24 mouse cellular contexts compared by ENCODE assay signal in genomic region chr1:79452339-79452738, GRCm38 (mm10). TPM values are rescaled to one million over a fixed set of nuclear protein-coding genes. Genes with fewer than 3 reads are reported as not detected.
DNase-seq lines count a peak whose midpoint lies in the region; ATAC-seq and TF ChIP-seq lines count a peak whose summit lies in the region.
"Had no signal": no experiment of that assay in that cellular context is flagged by ENCODE, and none has a peak within 500 bp of the region (broad histone marks: within the 10 kb centered on the region; RNA-seq: fewer than 3 reads in every experiment).

No protein-coding gene starts in this region.

- no peak overlapping the region for H3K9ac ChIP-seq in hindbrain, embryonic 11.5 days (ENCODE audit: low read depth, low read length)
- no peak overlapping the region for H3K9ac ChIP-seq in hindbrain, embryonic 15.5 days
- H3K9ac ChIP-seq in midbrain, embryonic 16.5 days (ENCODE audit: low read depth, low read length) = no peak overlapping the region

- H3K4me1 ChIP-seq in hindbrain, embryonic 11.5 days (replicated peaks; ENCODE audit: control insufficient read depth, insufficient read depth, low read length) = no peaks in the 10 kb centered on the region
- peaks cover 30% of the 10 kb centered on the region for H3K4me1 ChIP-seq in hindbrain, embryonic 10.5 days (replicated peaks)
- H3K4me1 ChIP-seq in hindbrain, embryonic 15.5 days (replicated peaks) = peaks cover 21% of the 10 kb centered on the region
- peaks cover 15% of the 10 kb centered on the region for H3K4me1 ChIP-seq in midbrain, embryonic 16.5 days (ENCODE audit: control insufficient read depth, insufficient read depth, low read length)
- H3K4me1 ChIP-seq: heart, embryonic 10.5 days had no signal

- no peaks in the 10 kb centered on the region for H3K9me3 ChIP-seq in hindbrain, embryonic 11.5 days (ENCODE audit: control insufficient read depth, low read length)
- H3K9me3 ChIP-seq in hindbrain, embryonic 10.5 days = no peaks in the 10 kb centered on the region
- no peaks in the 10 kb centered on the region for H3K9me3 ChIP-seq in hindbrain, embryonic 15.5 days
- H3K9me3 ChIP-seq in midbrain, embryonic 16.5 days (replicated peaks; ENCODE audit: control insufficient read depth, low read length, poor library complexity, severe bottlenecking) = no peaks in the 10 kb centered on the region
- H3K9me3 ChIP-seq: embryonic facial prominence, embryonic 10.5 days; heart, embryonic 10.5 days had no signal

- 48% methylated on average over 1 of the region's 1 CpGs for WGBS in hindbrain, embryonic 11.5 days
- WGBS in hindbrain, embryonic 10.5 days = 61% methylated on average over 1 of the region's 1 CpGs
- WGBS in hindbrain, embryonic 15.5 days = 37% methylated on average over 1 of the region's 1 CpGs
- WGBS in midbrain, embryonic 16.5 days = 28% methylated on average over 1 of the region's 1 CpGs

- no peaks in the 10 kb centered on the region for H3K27me3 ChIP-seq in hindbrain, embryonic 11.5 days (ENCODE audit: control insufficient read depth, insufficient read depth, low read length)
- H3K27me3 ChIP-seq in hindbrain, embryonic 10.5 days (ENCODE audit: insufficient read depth, poor library complexity, severe bottlenecking) = peaks cover 4% of the 10 kb centered on the region; the same call in 1 of the 2 replicates
- H3K27me3 ChIP-seq in hindbrain, embryonic 15.5 days = no peaks in the 10 kb centered on the region
- H3K27me3 ChIP-seq in midbrain, embryonic 16.5 days (ENCODE audit: control insufficient read depth, insufficient read depth, low read depth, low read length) = no peaks in the 10 kb centered on the region

- no peak for TF ChIP-seq POLR2A in brain, embryonic 14.5 days (IDR thresholded peaks at IDR 0.05; ENCODE audit: borderline replicate concordance, extremely low read depth, insufficient read depth, insufficient read length, poor library complexity, severe bottlenecking)

- TF ChIP-seq CTCF in brain, embryonic 14.5 days (IDR thresholded peaks at IDR 0.05; ENCODE audit: borderline replicate concordance, extremely low read depth, insufficient read depth, insufficient read length) = no peak

- H3K4me2 ChIP-seq in hindbrain, embryonic 11.5 days (replicated peaks; ENCODE audit: low read depth, low read length) = no peak overlapping the region
- no peak overlapping the region for H3K4me2 ChIP-seq in hindbrain, embryonic 15.5 days
- H3K4me2 ChIP-seq in midbrain, embryonic 16.5 days (ENCODE audit: low read length) = no peak overlapping the region
- H3K4me2 ChIP-seq: liver, embryonic 11.5 days had no signal

- peak; percentile 43 for ATAC-seq in hindbrain, embryonic 11.5 days (ENCODE audit: low FRiP score)
- ATAC-seq in hindbrain, embryonic 15.5 days (ENCODE audit: low FRiP score, low read depth) = peak; percentile 49
- ATAC-seq in midbrain, embryonic 16.5 days = peak; percentile 50

- no peak overlapping the region for H3K4me3 ChIP-seq in hindbrain, embryonic 11.5 days (ENCODE audit: low read depth, low read length)
- H3K4me3 ChIP-seq in hindbrain, embryonic 10.5 days = no peak overlapping the region
- H3K4me3 ChIP-seq in hindbrain, embryonic 15.5 days = no peak overlapping the region
- H3K4me3 ChIP-seq in midbrain, embryonic 16.5 days (ENCODE audit: low read depth, low read length) = no peak overlapping the region
- H3K4me3 ChIP-seq: embryonic facial prominence, embryonic 10.5 days; heart, embryonic 10.5 days; layer of hippocampus, adult 2 months had no signal

- H3K27ac ChIP-seq in hindbrain, embryonic 11.5 days (ENCODE audit: low read depth, low read length) = no peak overlapping the region
- no peak overlapping the region for H3K27ac ChIP-seq in hindbrain, embryonic 10.5 days
- H3K27ac ChIP-seq in hindbrain, embryonic 15.5 days (replicated peaks) = no peak overlapping the region
- no peak overlapping the region; the same call in 1 of the 2 replicates for H3K27ac ChIP-seq in midbrain, embryonic 16.5 days (ENCODE audit: low read length)
- H3K27ac ChIP-seq: embryonic facial prominence, embryonic 10.5 days; heart, embryonic 10.5 days; layer of hippocampus, adult 2 months had no signal

- no peak for DNase-seq in hindbrain, embryonic 11.5 days (ENCODE audit: low spot score)
- no peak for DNase-seq in hindbrain, embryonic 10.5 days (ENCODE audit: low spot score)
- DNase-seq in brain, embryonic 14.5 days (ENCODE audit: low read depth) = peak; percentile 76
- DNase-seq in layer of hippocampus, postnatal 25 days (ENCODE audit: extremely low spot score in 1 of 2, low spot score in 1 of 2) = no peak
- DNase-seq in heart, adult 18-20 months = no peak
- DNase-seq: B cell, adult 2 months; cerebellum, adult 2 months; kidney, adult 18-20 months; kidney, postnatal 10 days; lung, adult 18-20 months; lung, postnatal 36 days; right cerebral cortex, postnatal 25 days; thymus, postnatal 4 days had no signal

- no peaks in the 10 kb centered on the region for H3K36me3 ChIP-seq in hindbrain, embryonic 11.5 days (ENCODE audit: control insufficient read depth, insufficient read depth, low read length)
- H3K36me3 ChIP-seq in hindbrain, embryonic 10.5 days = no peaks in the 10 kb centered on the region
- no peaks in the 10 kb centered on the region for H3K36me3 ChIP-seq in hindbrain, embryonic 15.5 days
- no peaks in the 10 kb centered on the region for H3K36me3 ChIP-seq in midbrain, embryonic 16.5 days (ENCODE audit: control insufficient read depth, insufficient read depth, low read length)
- H3K36me3 ChIP-seq: embryonic facial prominence, embryonic 10.5 days; heart, embryonic 10.5 days had no signal

RNA-seq across cellular contexts. Expression of gene Scg2, which starts 12.4 kb away (rescaled TPM):
- polyA plus RNA-seq in hindbrain, embryonic 11.5 days (2014; fragmentation: Nextera tagmentation; extraction: Ambion mirVana) = 9.3 and 13.4 TPM in 2 replicates
- 4.1 and 4.5 TPM in 2 replicates for polyA plus RNA-seq in hindbrain, embryonic 10.5 days (2016; fragmentation: Nextera tagmentation; extraction: Ambion mirVana)
- polyA plus RNA-seq in brain, embryonic 14.5 days (2012; rRNA removed) = 32.4 and 55.7 TPM in 2 replicates
- 158 and 166 TPM in 2 replicates for polyA plus RNA-seq in hindbrain, embryonic 15.5 days (2015; fragmentation: Nextera tagmentation; extraction: Ambion mirVana)
- 174 and 220 TPM in 2 replicates for polyA plus RNA-seq in midbrain, embryonic 16.5 days (2015; fragmentation: Nextera tagmentation; extraction: Ambion mirVana)
- total RNA-seq in layer of hippocampus, postnatal 25 days (2021) = 100 to 1,000 TPM; 169 to 190 TPM
- total RNA-seq in heart, adult 18-20 months (2021) = not detected
- total RNA-seq: common myeloid progenitor, adult 5-6 weeks; gastrocnemius, adult 18-20 months; megakaryocyte-erythroid progenitor cell, adult 5-6 weeks had no signal
- polyA plus RNA-seq: limb, embryonic 11.5 days; spleen, adult 2 months had no signal
